Mouse (Mus musculus) spleen, postnatal 10 days (tissue): ENCODE measurements around the gene Rapgef5.

Experiments used
- DNase-seq, 2 experiments: peaks; one replicate each; pipeline ENCODE4 v3.0.0; 2021 to 2022; ENCODE audit warnings: low spot score in 2 of 2

Rapgef5 gene

DNA sequence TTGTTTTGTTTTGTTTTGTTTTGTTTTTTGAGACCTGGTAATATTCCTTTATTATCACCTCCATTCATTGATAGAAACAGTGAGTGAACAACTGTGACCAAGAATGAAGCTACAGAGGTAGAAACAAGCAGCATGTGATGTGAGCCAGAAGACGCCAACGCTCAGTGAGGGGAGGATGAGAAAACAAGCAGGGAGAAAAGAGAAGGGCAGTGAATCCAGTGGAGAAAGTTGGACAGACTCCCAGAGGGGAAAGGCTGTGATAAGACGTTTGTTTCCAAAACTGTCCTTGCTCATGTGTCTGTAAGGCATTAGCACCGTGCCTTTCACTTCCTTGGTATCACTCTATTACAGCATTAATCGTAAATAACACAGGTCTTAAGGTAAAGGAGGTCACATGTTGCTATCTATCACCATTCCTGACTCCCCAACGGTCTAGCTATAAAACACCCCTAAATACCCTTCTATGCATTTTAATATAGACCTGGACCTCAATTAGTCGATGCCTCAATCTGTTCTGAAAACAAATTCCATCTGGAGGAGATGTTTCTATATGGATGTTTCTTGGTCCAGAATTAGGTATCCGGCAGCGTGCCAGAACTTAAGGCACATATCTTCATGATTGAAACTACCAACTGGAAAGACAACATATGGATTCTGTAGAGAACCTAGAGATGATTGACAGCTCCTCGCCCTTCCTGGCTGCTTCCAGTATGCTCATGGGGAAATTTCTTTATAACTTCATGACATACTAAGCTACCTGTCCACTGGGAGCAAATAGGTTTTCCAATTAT, 153.5 kb downstream of the Rapgef5 start:
- DNase-seq = no peak

DNA sequence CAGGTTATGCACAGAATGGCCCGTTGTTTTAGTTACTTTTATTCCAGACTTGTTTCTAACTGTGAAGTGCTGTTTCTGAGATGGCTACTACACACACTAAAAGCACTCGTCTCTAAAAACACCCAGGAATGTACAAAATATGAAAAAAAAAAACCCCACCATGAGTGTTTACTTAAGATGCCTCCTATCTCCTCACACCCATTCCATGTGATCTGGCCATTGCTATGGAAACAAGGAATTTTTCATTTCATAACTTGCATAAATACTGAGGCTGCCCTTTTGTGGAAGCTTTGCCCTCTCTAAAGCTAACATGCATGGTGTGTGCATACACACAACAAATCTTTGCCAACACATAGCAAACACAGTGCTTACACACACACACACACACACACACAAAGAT, 156.9 kb downstream of the Rapgef5 start:
- DNase-seq = no peak

DNA sequence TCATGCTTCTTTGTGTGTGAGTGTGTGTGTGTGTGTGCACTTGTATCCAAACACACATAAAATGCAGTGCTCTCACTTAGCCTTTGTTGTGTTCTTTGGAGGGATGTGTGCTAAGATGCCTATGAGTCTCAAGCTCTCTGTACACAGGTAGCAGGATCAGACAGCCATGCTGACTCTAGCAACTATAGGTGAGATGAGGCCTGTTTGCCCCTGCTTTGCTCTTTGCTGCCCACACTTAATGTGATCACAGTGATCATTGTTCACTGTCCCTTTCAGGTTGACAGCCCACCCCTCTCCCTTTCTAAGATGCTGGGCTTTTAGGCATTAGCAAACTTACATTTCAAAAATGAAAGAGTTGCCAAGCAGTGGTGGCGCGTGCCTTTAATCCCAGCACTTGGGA, 158.2 kb downstream of the Rapgef5 start:
- DNase-seq = no peak

DNA sequence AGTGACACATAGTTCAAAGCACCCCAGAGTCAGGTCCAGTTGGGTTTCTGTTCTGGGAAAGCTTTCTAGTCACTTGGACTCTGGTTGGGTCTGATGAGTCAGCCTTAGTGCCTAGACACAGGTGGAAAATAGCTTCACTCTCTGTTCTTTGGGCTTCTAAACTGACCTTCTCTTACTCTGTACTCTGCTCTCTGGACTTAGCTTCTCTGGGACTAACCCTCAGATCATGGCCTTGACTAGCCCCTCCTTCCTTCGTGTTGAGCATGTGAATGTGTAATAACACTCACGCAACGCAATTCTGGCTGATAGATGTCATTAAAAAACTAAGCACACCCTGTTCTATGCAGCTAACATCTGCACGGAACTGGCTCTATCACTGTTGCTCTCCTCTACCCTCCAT, 160.0 kb downstream of the Rapgef5 start:
- no peak for DNase-seq

DNA sequence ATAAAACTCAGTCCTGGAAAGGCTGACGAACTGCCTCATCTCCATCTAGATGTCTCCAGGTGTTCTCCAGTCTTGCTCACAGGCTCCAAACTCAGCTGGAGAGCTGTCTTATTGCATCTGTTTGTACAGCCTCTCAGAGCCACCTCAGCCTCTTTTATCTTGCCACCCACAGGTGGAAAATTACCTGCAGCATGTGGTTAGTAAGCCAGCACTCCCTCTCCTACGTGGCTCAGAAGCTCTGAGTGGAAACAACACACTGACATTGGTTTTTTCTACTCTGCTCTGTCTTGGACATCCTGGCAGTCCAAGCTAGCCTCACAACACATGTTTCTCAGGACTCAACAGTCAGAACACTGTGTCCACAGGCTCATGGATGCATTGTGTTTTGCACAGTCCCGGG, 162.6 kb downstream of the Rapgef5 start:
- DNase-seq = no peak

DNA sequence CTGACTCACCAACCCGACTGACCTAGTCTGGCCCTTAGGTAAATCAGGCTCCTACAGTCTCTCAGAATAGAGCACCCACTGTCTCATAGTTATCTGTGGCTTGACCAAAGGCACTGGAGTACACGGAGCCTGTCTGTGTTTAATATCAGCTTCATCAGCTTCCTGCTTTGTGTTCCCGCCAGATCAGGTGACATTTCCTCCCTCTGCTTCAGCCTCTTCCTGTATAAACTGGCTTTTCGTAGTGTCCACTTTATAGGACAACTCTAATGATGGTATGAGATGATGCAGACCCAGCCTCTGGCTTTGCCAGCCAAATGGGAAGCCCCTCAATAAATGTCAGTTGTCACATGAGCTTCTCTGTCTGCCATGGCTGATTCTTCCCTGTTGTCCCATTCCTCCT, 163.5 kb downstream of the Rapgef5 start:
- DNase-seq = no peak

DNA sequence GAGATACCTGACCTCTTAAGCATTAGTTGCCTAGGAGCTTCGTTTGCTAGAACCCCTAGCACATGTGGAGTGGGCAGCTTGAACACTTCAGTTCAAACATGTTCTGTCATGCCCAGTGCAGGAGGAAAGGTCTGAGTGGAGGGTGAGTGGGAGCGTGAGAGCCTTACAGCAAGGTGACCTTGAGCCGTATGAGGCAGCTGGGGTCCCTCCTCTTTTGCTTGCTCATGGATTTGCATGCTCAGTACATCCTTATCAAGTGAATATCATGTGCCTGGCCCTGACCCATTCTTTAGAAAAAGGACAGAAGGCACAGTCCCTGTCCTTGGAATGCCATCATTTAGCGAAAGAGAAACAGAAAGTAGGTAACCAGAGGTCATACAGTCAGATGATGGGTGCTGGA, 165.0 kb downstream of the Rapgef5 start:
- DNase-seq = no peak

DNA sequence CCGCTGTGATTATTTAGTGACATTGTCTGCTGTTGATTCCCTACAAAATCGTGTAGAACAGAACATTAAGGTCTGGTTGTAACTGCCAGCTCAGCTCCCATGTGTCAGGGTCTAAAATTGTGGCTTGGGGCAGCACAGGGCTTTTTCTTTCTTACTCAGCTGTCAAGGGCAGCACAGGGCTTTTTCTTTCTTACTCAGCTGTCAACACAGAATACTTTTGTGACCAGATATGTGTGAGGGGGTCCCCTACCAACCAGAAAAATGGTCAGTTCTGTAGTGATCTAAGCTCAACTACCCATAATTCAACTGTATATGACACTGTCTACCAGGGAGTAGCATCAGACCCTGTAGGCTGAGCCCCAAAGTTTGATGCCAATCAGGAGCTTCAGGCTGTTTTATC, 167.1 kb downstream of the Rapgef5 start:
- no peak for DNase-seq

DNA sequence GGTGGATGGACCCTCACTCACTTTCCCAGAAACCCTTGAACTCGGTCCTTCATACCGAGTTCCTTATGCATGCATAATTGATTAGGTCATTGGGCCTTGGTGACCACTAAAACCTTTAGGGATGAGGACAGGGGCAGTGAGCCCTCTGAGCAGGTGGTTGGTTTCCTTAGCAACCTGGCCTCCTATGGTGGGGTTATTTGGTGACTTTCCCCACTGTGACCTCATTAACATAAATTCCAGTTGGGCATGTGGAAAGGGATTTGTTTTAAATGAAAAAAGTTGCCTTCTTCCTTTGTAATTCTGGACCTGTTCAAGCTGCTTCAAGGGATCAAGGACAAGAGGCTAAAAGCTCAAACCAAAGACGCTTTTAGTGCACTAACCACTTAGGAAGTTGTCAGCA, 167.7 kb downstream of the Rapgef5 start:
- no peak for DNase-seq

DNA sequence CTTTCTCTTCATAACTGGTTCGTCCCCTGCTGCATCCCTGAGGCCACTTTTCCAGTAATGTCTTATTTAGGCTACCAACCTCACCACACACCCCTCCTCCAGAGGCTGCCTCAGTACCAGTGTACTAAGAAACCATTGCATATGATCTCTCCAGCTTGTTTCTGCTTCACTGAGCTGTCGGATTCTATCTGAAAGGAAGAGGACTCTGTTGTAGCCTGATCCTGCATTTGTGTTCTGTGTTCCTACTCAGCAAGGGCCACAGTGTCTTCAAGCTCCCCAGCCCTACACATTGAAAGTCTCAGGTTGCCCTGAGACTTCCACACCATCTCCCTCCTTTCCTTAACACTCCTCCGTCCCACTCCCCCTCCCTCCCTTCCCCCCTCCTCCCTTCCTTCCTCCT, 168.5 kb downstream of the Rapgef5 start:
- DNase-seq = no peak

DNA sequence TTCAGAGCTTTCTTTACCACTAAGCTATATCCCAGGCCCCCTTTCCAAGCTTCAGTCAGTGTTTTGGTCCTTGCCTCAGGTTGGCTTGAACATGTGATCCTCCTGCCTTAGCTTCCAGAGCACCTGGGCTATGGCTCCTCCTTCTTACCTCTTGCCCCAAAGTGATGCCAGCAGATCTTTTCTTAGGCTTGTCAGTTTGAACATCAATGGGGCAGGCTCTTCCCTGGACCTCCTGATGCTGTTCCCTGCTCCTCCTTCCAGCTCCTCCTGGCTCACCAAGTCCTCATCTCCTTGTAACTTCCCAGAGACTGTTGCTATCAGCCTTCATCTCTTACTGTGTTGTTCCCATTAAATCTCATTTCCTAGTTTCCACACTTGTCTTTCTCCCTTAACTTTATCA, 169.1 kb downstream of the Rapgef5 start:
- no peak for DNase-seq

DNA sequence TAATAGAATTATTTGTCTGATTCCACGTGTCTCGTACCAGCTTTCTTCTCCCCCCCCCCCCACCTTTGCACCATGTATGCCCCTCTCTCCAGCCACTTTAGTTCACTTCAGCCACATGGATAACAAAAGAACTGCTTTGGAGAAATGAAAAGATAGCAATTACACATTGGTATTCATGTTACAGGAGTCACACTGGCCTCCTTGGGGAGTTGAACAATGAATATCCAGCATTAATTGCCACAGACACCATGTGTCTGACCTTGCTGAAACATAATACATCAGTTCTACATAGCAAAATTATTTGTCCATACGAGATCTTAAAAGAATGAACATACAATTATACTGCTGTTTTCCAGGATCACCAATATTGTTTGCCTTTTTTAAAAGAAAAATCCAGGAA, 170.5 kb downstream of the Rapgef5 start:
- DNase-seq = no peak

DNA sequence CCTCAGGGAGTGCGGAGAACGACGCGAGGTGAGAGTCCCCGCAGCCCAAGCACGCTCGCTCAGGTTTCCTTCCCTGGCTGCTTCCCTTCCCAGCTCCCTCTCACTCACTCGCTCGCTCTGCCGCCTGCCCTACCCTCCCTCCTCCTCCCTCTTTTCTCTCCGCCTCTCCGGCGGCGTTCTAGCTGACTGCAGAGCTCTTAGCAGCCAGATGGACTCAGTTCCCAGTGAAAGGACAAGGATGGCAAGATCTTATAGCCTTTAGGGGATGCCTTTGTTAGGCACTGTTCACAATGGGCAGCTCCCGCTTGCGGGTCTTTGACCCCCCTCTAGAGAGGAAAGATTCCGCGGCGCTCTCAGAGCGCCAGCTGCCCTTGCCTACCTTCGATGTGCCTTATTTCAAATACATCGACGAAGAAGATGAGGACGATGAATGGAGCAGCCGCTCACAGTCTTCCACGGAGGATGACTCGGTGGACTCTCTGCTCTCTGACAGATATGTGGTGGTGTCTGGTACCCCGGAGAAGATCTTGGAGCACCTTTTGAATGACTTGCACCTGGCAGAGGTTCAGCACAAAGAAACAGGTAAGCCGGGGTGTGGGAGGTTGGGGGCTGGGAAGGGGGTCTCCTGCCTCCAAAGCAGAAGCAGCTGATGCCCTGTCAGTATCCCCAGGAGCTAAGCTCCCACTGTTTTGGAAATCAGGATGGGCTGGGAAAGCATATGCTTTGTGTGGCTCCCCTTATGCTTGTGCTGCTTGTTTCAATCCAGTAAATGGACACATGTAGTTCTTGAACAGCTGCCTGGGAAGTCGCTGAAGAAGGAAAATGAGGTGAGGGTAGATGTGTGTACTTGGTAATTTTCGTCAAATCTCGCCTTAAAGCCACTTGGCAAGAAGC, 172.6 kb downstream of the Rapgef5 start:
- DNase-seq = no peak

DNA sequence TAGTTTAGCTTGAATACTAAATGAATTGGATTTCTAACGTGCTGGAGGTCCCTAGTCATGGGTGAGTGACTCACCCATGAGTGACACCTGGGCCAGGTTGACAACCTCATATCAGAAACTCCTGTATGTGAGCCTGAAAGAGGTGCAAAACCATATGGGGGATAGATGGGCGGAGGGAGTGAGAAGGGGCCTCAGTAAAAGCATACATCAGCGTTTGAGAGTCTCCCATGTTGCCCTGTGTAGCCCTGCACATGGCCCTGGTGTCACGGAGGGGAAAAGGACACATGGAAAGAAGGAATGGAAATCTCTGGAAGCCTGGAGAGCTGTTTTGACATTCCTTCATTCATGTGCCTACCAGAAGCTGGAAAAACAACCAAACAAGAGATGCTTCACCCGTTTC, 175.1 kb downstream of the Rapgef5 start:
- DNase-seq = no peak

DNA sequence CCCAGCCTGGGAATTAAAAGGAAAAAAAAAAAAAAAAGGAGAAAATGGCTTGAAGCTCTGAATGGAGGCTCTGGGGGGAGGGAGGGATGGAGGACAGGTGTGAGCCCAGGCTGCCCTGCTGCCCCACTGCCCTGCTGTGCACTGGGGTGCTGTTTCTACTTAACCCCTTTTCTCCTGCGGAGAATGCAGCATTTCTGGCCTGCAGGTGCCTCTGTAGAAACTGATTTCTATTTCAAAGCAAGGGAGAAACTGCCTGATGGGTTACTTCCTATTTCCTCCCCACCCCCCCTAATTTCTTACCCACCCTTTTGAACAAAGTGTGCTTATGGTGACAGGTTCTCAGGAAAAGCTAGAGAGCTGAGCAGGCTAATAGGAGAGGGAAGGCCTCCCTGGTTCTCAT, 176.5 kb downstream of the Rapgef5 start:
- DNase-seq = no peak

DNA sequence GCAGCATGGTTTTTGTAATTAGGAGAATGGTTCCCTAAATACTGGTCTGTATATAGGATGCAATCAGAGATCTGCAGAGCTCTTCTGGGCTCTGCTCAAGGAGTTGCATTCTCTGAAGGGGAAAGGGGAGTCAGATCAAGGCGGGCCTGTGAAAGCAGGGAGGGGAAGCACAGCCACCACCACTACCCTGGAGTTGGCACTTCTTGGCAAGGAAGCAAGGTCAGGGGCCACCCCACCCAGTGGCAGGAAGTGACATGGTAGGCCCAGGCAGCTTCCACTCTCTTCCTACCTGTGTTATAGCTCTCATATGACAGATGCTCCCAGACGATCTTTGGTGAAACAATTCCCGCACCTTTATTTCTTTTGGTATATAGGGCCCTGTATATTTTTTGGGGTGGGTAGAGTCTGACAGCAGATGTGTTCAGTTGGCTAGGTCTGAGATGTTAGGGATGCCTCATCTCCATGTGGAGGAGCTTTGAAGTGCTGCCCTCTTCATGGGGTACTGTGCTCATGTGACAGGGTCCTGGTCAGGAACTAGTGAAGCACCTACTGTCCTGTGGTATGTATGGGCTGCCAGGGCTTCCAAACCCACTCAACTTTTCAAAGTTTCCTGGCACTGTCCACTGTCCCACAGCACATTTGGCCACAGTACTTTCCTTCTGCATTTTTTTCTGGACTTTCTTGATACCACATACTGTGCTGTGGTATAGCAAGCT, 183.8 kb downstream of the Rapgef5 start:
- no peak for DNase-seq

DNA sequence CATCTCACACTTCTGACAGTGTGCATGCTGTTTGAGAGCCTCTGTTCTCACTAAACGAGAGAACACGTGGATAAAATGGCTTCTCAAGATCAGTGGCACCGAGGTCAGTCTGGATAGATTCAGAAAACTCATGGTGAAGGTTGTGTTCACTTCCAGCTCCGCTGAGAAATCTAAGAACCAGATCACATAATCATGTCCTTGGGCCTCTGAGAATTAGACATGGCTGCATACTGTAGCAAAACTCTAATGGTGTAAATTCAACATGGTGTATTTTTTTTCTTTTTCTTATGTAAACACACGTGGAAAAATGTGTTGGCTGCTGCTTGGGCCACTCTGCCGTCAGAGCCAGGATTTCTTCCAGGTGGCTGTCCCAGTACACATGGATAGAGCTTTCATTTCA, 184.6 kb downstream of the Rapgef5 start:
- DNase-seq = no peak

DNA sequence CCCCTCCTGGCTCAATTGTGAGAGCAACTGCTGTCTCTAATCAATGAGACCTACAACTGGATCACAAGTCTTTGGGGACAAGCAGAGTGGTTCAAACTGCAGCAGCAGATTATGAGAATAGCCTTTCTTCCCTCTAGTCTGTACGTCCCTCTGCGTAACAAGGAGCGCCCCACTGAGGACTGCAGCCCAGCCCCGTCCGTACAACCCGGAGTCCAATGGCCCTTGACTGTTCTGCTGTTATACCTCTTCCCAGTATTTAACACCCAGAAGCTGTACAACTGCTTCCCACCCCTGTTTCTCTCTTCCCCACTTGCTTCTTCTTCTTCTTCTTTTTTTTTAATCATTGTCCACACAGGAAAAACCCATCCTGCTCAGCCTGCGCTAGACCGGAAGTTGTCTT, 186.0 kb downstream of the Rapgef5 start:
- no peak for DNase-seq

DNA sequence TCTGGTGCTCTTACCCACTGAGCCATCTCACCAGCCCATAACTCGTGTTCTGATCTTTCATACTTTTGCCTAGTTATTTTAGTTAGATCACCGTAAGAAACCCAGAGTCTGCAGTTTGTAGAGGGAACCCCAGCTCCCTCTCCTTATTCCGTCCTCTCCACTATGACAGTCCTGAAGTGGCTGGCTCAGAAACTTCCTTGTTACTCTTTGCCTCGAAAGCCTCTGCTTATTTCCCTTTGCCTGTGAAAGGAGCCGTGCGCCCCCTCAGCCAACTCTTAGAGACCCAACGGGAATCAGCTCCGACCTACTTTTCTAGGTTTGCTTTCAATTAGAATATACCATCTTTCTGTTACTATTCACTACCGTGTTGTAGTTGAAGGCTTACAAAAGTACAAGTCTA, 186.6 kb downstream of the Rapgef5 start:
- DNase-seq = no peak

DNA sequence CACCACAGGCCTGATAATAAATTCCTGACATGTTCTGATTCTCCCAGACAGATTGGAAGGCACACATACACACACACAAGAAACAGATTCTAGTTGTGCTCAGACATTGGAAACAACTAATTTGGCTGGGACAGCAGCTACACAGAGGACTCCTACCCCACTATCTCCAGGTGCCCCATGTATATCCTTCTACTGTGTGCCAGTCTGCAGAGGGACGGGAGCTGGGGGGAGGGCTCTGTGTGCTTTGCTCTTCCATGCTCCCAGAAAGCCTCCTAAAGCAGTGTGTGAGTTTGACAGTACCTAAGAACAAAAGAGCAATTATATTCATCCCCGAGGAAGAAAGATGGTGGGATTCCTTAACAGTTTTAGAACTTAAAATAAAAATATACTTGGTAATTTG, 187.1 kb downstream of the Rapgef5 start:
- no peak for DNase-seq

DNA sequence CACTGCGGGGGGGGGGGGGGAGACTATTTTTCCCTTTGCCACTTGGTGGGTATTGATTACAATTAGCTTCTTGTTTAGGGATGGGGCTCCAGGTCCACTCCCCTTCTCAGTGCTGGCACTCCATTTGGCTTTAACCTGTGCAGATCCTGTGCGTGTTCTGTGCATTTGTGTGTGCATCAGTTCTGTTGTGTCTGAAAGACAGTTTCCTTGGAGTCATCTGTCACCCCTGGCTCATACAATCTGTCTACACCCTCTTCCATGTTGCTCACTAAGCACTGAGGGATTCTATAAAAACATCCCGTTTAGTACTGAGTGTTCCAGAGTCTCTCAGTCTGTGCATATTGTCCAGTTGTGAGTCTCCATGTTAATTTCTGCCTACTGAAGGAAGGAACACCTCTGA, 189.0 kb downstream of the Rapgef5 start:
- no peak for DNase-seq

DNA sequence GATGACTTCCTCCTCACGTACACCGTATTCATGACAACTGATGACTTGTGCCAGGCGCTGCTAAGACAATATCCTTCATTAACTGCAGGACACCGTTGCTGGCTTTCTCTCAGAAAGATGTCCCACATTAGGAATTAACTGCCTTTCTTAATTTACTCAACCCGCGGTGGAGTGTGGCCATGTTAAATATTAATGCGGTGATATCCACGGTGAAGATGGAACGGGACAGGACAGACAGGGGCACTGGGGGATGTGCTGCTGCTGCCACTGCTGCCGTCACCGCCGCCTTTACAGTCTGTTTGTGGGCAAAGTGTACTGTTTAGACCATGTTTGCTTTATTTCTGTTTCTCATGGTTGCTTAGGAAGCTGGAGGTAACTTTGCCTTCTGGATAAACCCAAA, 193.0 kb downstream of the Rapgef5 start:
- DNase-seq = no peak

DNA sequence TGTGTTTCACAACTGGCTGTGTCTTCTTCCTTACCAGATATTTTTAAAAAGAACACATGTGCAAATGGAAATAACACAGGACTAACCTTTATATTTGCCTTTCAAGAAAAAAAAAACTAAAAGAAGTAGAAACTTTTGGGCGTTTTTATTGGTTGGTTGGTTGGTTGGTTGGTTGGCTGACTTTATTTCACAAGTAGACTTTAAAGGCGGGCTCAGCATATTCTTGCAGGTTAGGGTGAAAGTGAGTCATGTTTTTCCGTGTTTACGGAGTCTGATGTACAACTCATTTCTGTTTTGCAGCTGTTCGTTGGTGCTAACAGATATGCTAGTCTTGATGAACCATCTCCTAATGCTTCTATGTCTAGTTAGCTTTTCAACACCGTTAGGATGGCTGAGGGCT, 196.2 kb downstream of the Rapgef5 start:
- DNase-seq = no peak
